Mouse (Mus musculus) cerebellum, adult 2 months (tissue): ENCODE data around the gene Tbc1d22a. TPM values are rescaled to one million over a fixed set of nuclear protein-coding genes. Genes with fewer than 3 reads are reported as not detected.
A peak's percentile ranks its signal among the peaks of the same experiment; 100 is the strongest.

Experiments used
- DNase-seq, 2 experiments: peaks; one replicate each; pipeline ENCODE4 v3.0.0; 2021
- H3K27ac ChIP-seq: fragments of 200-500 bp; 2 replicates; pipeline ENCODE4 v1.5.1; 2012; ENCODE audit warnings: low read length, control low read depth, inconsistent platforms; ENCODE audit not compliant: insufficient read depth
- H3K27me3 ChIP-seq: fragments of 200-500 bp; 2 replicates; pipeline ENCODE4 v1.6.1; 2012; ENCODE audit warnings: inconsistent platforms, mild to moderate bottlenecking, low read length, moderate library complexity; ENCODE audit not compliant: control insufficient read depth, insufficient read depth
- H3K4me1 ChIP-seq: fragments of 200-500 bp; 2 replicates; pipeline ENCODE4 v1.6.1; 2011; ENCODE audit warnings: low read length; ENCODE audit not compliant: control insufficient read depth, insufficient read depth
- H3K4me3 ChIP-seq: fragments of 200-500 bp; replicated peaks from 2 replicates; pipeline ENCODE3; 2011; ENCODE audit warnings: mild to moderate bottlenecking, low read depth, low read length, control low read depth; ENCODE audit not compliant: insufficient read depth
- CTCF ChIP-seq: fragments of 200-500 bp; IDR thresholded peaks from 2 replicates; pipeline ENCODE4 v1.5.1; 2011; ENCODE audit warnings: low read depth, mild to moderate bottlenecking, control low read depth, low read length, moderate library complexity, borderline replicate concordance; ENCODE audit not compliant: insufficient read depth
- POLR2A ChIP-seq: fragments of 200-500 bp; IDR thresholded peaks from 2 replicates; pipeline ENCODE4 v1.6.1; 2011; ENCODE audit warnings: low read length, control low read depth, borderline replicate concordance; ENCODE audit not compliant: insufficient read depth
- WGBS: fragments of 180-500 bp; shearing (Covaris S2); methylation state at CpG from one replicate; pipeline ENCODE4 v1.1.7; 2018; 5-methylcytosine and 5-hydroxymethylcytosine counted together
- polyA plus RNA-seq: library from polyadenylated mRNA; depleted of rRNA; stranded (reverse); fragments of >200 nt; gene quantifications from 2 replicates; pipeline ENCODE4 v1.2.3, GENCODE M21; 2012

The Tbc1d22a gene
- polyA plus RNA-seq, 1 experiment = 23.3 TPM

GRCm38 (mm10) chr15:86168941-86169816, 45.1 kb upstream of the Tbc1d22a start:
- no peak overlapping the region for H3K4me3 ChIP-seq
- 50% methylated on average over 12 of the region's 12 CpGs for WGBS
- peak in 1 of 2 experiments; percentile 37 for DNase-seq
- peak overlapping the region; percentile 25; the same call in 1 of the 2 replicates for H3K27ac ChIP-seq
- peaks cover 76% of the 10 kb centered on the region for H3K4me1 ChIP-seq
- TF ChIP-seq POLR2A (no peak), CTCF (no peak)
- H3K27me3 ChIP-seq = no peaks in the 10 kb centered on the region

DNA sequence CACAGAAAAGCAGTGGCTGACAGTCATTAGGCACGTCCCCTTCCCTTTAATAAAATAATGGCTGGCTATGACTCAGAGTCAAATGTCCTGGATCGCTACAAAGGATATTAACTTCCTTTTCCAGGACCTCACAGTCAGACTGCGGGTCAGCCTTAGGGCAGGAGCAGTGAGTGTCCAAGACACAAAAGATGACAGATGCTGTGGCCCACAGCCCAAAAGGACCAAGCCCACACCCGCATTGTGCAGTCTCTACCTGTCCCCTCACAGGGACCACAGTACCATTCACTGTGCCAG, 44.5 kb upstream of the Tbc1d22a start:
- H3K4me1 ChIP-seq = peaks cover 79% of the 10 kb centered on the region
- peak overlapping the region; percentile 15; the same call in 1 of the 2 replicates for H3K27ac ChIP-seq
- no peaks in the 10 kb centered on the region for H3K27me3 ChIP-seq
- no peak for DNase-seq
- H3K4me3 ChIP-seq = no peak overlapping the region
- WGBS = 18% methylated on average over 4 of the region's 4 CpGs
- TF ChIP-seq POLR2A = no peak
- no peak for TF ChIP-seq CTCF

DNA sequence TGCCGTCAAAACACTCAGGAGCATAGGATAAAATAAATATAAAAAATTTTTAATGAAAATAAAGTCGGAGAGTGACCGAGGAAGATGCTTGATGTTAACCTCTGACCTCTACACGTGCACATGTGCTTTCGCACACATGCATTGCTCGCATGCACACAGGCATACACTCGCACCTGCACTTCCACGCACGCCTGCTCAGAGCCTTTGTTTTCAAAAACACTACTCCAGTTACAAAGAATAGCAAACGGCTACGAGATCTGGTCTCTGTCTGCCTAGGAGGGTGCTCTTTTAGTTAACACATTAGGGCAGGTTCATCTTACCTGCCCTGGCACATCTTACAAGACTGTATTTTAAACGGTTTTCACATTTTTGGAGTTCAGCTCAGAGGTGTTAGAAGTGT, 42.9 kb upstream of the Tbc1d22a start:
- Histone ChIP-seq H3K27ac (no peak overlapping the region), H3K27me3 (no peaks in the 10 kb centered on the region), H3K4me1 (peaks cover 80% of the 10 kb centered on the region), H3K4me3 (no peak overlapping the region)
- TF ChIP-seq POLR2A (no peak), CTCF (no peak)
- WGBS = 88% methylated on average over 12 of the region's 12 CpGs
- no peak for DNase-seq

DNA sequence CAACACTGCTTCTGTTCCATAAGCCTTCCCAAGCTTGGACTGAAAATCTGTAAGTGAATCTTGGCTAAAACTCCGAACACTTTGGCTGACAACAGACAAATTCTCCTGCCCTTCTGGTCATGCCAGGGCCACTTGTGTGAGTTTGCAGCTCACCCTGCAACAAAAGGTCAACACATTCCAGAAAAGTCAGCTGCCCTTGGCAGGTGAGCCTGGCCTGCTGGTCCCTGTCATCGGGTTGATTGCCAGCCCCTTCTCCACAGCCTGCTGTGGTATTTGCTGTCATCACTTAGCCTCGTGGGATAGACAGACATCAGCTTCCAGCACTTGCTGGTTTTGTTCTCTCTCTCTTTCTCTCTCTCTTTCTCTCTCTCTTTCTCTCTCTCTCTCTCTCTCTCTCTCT, 42.1 kb upstream of the Tbc1d22a start:
- Histone ChIP-seq H3K27me3 (no peaks in the 10 kb centered on the region), H3K4me1 (peaks cover 80% of the 10 kb centered on the region), H3K4me3 (no peak overlapping the region), H3K27ac (no peak overlapping the region)
- WGBS = 18% methylated on average over 3 of the region's 3 CpGs
- DNase-seq = peak in 1 of 2 experiments; percentile 55
- TF ChIP-seq POLR2A = no peak
- no peak for TF ChIP-seq CTCF

- no peak overlapping the region for H3K4me3 ChIP-seq
- peaks cover 80% of the 10 kb centered on the region for H3K4me1 ChIP-seq
- 50% methylated on average over 6 of the region's 6 CpGs for WGBS
- TF ChIP-seq CTCF (no peak), POLR2A (no peak)
- no peaks in the 10 kb centered on the region for H3K27me3 ChIP-seq
- DNase-seq = peak in 1 of 2 experiments; percentile 47
- H3K27ac ChIP-seq = no peak overlapping the region
Measured at GRCm38 (mm10) chr15:86172526-86172925, 41.7 kb upstream of the Tbc1d22a start.

DNA sequence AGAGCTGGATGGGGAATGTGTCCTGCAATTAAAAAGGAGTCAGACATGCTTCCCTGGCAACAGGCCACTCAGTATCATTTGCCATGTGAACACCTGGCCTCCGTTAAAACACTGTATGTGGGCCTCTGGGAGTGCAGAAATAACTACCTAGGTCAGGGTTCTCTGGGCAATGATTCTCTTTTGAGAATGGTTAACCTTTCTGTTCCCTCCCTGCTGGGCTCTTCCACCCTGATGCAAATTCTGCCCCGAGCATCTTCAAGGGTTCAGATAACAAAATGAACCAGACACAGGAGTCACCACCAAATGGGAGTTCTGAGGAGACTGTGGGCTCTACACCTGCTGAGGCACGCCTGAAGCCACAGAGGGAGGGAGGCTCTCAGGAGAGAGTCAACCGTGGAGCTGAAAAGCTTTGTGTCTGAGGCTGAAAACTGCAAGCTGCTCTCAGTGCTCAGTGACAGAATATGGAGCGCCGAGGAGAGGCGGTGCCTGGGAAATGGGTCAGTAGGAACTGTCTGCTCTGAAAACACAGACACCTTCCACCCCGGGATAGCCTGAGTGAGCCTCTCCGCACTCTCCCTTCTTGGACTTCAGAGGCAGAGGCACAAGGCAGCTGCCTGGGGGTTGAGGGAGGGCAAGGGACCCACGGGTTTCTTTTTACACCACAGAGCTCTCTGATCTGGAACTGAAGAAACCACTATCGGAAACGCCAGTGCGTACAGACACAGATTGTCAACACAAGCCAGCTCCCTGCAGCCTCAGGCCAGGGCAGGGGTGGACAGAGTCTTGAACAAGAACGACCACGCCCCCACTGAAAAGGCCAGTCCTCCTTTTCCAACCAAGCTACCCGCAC, 40.9 kb upstream of the Tbc1d22a start:
- TF ChIP-seq CTCF (no peak), POLR2A (no peak)
- Histone ChIP-seq H3K27ac (0 out of 2 replicates have a peak overlapping the region, but pooled peaks have one; percentile 5), H3K4me1 (peaks cover 77% of the 10 kb centered on the region), H3K4me3 (no peak overlapping the region), H3K27me3 (no peaks in the 10 kb centered on the region)
- WGBS = 34% methylated on average over 16 of the region's 16 CpGs
- no peak for DNase-seq

DNA sequence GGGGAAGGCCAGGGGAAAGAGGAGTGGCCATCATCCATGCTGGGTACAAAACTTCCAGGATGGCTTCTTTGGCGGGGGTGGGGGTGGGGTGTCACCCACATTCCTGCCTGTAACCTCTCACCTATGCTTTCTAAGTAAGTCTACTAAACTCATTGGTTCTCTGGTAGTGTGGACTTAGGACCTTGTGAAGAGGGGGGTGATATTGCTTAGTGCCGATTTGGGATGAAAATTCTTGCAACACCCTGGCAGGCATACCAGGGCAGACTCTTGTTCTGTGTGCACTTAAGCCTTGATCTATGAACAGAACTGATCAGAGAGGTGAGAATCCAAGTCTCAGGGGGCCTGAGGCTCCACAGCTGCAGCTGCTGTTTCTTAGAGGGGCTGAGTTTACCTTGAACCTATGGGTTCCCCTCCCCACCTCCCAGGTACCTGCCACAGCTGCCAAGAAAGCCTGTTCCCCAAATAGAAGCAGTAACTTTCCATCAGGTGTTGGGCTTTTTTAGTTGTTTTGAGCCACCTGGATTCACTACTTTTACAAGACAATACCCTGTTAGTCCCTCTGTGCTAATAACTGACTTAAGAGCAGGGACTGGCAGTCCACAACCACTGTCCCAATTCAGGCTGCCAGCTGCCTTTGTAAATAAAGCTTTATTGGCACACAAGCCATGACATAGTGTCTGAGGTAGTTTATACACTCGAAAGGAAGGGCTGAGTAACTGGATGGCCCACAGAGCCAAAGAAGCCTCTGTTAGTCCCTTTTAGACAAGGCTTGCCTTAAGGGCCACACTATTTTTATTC, 38.8 kb upstream of the Tbc1d22a start:
- WGBS = 79% methylated on average over 3 of the region's 3 CpGs
- no peak for DNase-seq

More for the DNA sequence above, 38.8 kb upstream of the Tbc1d22a start:
- Histone ChIP-seq H3K4me1 (peaks cover 57% of the 10 kb centered on the region), H3K4me3 (no peak overlapping the region), H3K27ac (no peak overlapping the region), H3K27me3 (no peaks in the 10 kb centered on the region)
- TF ChIP-seq POLR2A = no peak
- TF ChIP-seq CTCF = no peak
